Mouse (Mus musculus) intestine, embryonic 15.5 days (tissue): Measurements from ENCODE around the gene Fads3. TPM values are rescaled to one million over a fixed set of nuclear protein-coding genes. Genes with fewer than 3 reads are reported as not detected.

Experiments used
- ATAC-seq: fragments of 200-750 bp; cut with Nextera tagmentation; 2 replicates; pipeline ENCODE4 v1.8.0; 2017; ENCODE audit warnings: moderate TSS enrichment, moderate library complexity
- H3K27ac ChIP-seq: fragments of 300-500 bp; sonication (generic); 2 replicates; pipeline ENCODE4 v1.5.1; 2015; ENCODE audit warnings: mild to moderate bottlenecking, inconsistent platforms
- H3K27me3 ChIP-seq: fragments of 300-500 bp; sonication (generic); replicated peaks from 2 replicates; pipeline ENCODE4 v1.6.1; 2015; ENCODE audit warnings: inconsistent platforms
- H3K36me3 ChIP-seq: fragments of 300-500 bp; sonication (generic); 2 replicates; pipeline ENCODE4 v1.6.1; 2015; ENCODE audit warnings: inconsistent platforms
- H3K4me1 ChIP-seq: fragments of 300-500 bp; sonication (generic); replicated peaks from 2 replicates; pipeline ENCODE4 v1.6.1; 2015; ENCODE audit warnings: inconsistent platforms
- H3K4me2 ChIP-seq: fragments of 300-500 bp; sonication (generic); replicated peaks from 2 replicates; pipeline ENCODE4 v1.6.1; 2015; ENCODE audit warnings: mild to moderate bottlenecking, inconsistent platforms
- H3K4me3 ChIP-seq: fragments of 300-500 bp; sonication (generic); replicated peaks from 2 replicates; pipeline ENCODE4 v1.5.1; 2015; ENCODE audit warnings: inconsistent platforms
- H3K9ac ChIP-seq: fragments of 300-500 bp; sonication (generic); 2 replicates; pipeline ENCODE4 v1.6.1; 2015; ENCODE audit warnings: inconsistent platforms
- H3K9me3 ChIP-seq: fragments of 300-500 bp; sonication (generic); 2 replicates; pipeline ENCODE4 v1.6.1; 2016; ENCODE audit warnings: inconsistent platforms
- WGBS: fragments of 180-500 bp; shearing (Covaris S2); methylation state at CpG from one replicate; pipeline ENCODE4 v1.1.7; 2015; 5-methylcytosine and 5-hydroxymethylcytosine counted together
- polyA plus RNA-seq: library from polyadenylated mRNA; unstranded; fragments of >200 nt; fragmentation: Nextera tagmentation; extraction: Ambion mirVana; gene quantifications from 2 replicates; pipeline ENCODE4 v1.2.1, GENCODE M21; 2015

Gene Fads3
- 15.1 and 16.3 TPM in 2 replicates for polyA plus RNA-seq

DNA sequence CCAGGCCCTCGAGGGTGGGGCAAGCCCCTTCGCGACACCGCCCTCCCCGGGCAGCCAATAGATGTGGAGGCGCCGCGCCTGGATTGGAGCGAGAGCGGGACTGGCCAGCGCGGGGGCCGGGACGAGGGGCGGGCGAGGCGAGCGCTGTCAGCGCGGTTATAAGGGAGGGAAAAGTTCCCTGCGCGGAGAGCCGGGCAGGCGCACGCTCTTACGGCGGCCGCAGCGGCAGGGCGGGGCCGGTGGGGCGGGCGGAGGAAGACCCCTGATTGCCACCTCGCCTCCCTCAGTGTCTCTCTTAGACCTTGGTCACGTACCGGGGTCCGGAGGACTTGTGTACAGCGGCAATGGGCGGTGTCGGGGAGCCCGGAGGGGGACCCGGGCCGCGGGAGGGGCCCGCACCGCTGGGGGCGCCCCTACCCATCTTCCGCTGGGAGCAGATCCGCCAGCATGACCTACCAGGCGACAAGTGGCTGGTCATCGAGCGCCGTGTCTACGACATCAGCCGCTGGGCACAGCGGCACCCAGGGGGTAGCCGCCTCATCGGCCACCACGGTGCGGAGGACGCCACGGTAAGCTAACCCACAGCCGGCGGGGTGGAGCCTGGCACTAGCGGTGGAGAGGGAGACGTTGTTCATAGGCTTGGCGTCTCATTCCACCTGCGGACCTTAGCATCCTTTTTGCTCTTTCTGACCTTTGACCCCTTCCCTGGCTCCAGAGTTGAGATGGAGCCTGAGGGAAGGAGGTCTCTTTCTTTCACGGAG is at the start of gene Fads3:
Gene Fads3 (plus strand): TSS at position 182 of the 761 bp plus-strand sequence.
- no peaks in the 10 kb centered on the region for H3K27me3 ChIP-seq
- H3K9me3 ChIP-seq: no peaks in the 10 kb centered on the region
- peak within 1 kb of the TSS; percentile 59 for H3K27ac ChIP-seq
- H3K4me1 ChIP-seq: peaks cover 30% of the 10 kb centered on the region
- peak; percentile 91 for ATAC-seq
- peak within 1 kb of the TSS; percentile 99 for H3K4me2 ChIP-seq
- under 1% methylated on average over 69 of the region's 69 CpGs for WGBS
- peak within 1 kb of the TSS; percentile 71 for H3K4me3 ChIP-seq
- H3K9ac ChIP-seq: peak within 1 kb of the TSS; percentile 76
- no peaks in the 10 kb centered on the region for H3K36me3 ChIP-seq

DNA sequence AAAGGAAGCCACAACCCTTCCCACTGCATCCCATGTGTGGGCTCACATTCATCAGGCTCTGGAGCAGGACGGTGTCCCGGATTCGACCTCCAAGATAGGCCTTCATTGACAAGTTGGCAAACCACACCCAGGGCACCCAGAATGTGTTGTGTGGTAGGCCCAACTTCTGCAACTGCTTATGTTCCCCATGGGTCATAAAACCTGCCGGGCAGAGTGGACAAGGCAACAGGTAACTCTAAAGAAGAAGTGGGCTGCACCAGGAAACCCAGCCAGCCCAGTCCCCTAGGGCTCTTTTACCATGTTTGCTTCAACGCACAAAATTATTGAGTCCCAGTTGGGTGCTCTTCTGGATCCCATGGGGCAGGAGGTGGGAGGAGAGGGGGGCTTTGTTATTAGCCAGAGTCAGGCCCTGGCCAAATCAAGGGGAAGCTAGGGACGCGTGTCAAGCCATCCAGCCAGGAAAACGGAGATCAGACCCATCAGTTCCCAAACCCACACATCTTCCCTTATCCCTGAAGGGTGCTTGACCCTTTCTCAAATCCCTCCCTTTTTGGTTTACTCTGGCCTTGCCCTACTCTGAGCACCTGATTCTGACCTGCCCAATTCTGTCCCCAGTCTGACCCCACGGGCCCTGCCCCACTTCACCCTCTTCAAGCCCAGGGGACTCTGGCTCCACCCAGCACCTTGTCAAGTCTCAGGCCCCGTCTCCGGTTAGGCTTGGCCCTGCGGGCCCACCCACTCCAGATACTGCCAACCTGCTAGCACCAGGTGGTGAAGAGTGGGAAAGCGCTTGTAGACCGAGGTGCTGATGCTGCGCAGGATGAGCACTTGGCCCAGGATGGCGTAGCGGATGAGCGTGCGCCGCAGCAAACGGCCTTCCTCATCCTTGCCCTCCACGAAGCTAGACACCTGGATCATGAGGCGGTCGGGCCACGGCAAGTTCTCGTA is 49.1 kb upstream of the Fads3 start:
- Histone ChIP-seq H3K27ac (no peak overlapping the region), H3K4me1 (0 out of 2 replicates have a peak, but pooled peaks cover 5% of the 10 kb centered on the region), H3K9ac (no peak overlapping the region), H3K9me3 (no peaks in the 10 kb centered on the region), H3K27me3 (no peaks in the 10 kb centered on the region), H3K36me3 (no peaks in the 10 kb centered on the region), H3K4me2 (peak overlapping the region; percentile 52), H3K4me3 (peak overlapping the region; percentile 10; the same call in 1 of the 2 replicates)
- 49% methylated on average over 26 of the region's 26 CpGs for WGBS
- peak; percentile 39 for ATAC-seq

GRCm38 (mm10) chr19:9993036-9993656 is 48.2 kb upstream of the Fads3 start:
- peak overlapping the region; percentile 10; the same call in 1 of the 2 replicates for H3K4me3 ChIP-seq
- H3K9ac ChIP-seq: no peak overlapping the region
- H3K9me3 ChIP-seq: no peaks in the 10 kb centered on the region
- no peaks in the 10 kb centered on the region for H3K27me3 ChIP-seq
- WGBS: 6% methylated on average over 17 of the region's 17 CpGs
- no peak overlapping the region for H3K27ac ChIP-seq
- ATAC-seq: peak; percentile 84
- 0 out of 2 replicates have a peak, but pooled peaks cover 5% of the 10 kb centered on the region for H3K4me1 ChIP-seq
- no peaks in the 10 kb centered on the region for H3K36me3 ChIP-seq
- peak overlapping the region; percentile 52 for H3K4me2 ChIP-seq

DNA sequence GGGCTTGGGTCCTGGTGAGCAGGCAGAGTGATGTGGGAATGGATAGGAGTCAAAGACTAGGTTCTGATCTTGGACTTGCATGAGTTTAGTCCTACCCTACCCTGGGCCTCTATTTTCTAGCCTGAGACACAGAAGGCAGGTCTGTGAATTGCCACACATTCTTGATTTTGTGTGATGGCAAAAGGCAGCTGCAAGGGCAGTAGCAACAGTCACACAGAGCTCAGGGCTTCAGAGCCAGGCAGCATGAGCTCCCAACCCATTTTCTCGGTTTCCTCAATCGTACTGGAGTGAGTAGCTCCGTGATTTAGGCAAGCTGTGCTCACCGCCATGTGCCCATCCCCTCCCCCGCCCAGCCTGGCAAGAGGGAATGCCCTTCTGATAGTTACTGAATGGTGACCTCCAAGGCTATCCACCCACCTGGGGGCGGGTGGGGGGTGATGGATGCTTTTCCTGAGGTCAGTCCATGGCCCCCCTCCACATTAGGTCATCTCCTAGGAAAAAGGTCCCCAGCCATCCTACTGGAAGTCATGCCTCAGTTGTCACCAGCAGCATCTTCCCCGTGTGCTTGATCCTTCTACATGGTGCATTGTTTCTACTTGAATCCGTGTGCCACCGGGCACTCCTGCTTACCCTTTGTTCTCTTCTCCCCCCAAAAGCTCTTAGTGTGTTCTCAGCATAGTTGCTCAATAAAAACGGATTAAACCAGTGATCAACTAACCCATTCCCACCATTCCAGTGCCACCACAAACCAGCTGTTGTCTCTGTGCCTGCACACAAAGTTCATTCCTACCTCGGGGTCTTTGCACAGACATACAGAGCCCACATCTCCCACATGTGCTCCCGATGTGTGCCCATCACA is 43.9 kb upstream of the Fads3 start:
- WGBS: 72% methylated on average over 12 of the region's 12 CpGs
- Histone ChIP-seq H3K9me3 (no peaks in the 10 kb centered on the region), H3K4me3 (no peak overlapping the region), H3K9ac (no peak overlapping the region), H3K4me2 (no peak overlapping the region), H3K4me1 (0 out of 2 replicates have a peak, but pooled peaks cover 4% of the 10 kb centered on the region), H3K27ac (no peak overlapping the region), H3K27me3 (no peaks in the 10 kb centered on the region), H3K36me3 (no peaks in the 10 kb centered on the region)
- no peak for ATAC-seq

GRCm38 (mm10) chr19:9998063-9998416 is 43.3 kb upstream of the Fads3 start:
- H3K36me3 ChIP-seq: no peaks in the 10 kb centered on the region
- no peaks in the 10 kb centered on the region for H3K9me3 ChIP-seq
- no peak overlapping the region for H3K9ac ChIP-seq
- 67% methylated on average over 2 of the region's 2 CpGs for WGBS
- H3K27me3 ChIP-seq: no peaks in the 10 kb centered on the region
- ATAC-seq: no peak
- H3K4me3 ChIP-seq: no peak overlapping the region
- H3K27ac ChIP-seq: no peak overlapping the region
- no peak overlapping the region for H3K4me2 ChIP-seq
- H3K4me1 ChIP-seq: no peaks in the 10 kb centered on the region

DNA sequence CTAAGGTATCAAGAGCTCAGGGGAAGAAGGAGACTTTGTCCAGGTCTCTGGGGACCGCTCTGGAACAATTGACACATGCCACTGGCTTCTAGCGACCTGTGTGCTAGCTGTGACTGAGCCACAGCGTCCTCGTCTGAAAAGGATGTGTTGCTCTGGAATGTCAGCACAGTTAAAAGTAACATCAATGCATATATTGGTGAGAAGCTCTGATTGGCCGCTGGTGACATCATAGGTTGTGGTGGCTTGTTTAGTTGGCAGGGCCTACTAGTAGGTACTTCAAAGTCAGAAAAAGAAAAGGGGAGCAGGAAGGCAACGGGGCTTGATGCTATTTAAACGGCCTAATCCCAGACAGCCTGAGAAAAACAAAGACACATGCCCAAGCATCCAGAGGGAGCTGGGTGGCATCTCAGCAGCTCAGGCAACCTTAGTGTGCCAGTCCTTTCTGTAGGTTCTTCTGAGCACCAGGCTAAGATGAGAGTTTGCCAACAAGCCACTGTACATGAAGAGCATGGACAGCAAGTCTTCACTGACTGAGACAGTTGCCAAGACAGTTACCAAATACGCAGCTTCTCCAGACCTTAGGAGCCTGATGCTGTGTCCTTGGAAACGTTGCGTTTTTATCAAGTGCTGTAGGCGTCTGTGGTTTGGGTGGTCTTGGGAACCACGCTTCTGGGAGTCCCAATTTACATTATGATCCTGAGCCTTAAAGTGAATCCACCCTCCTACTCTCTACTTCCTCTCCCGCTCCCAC is 42.5 kb upstream of the Fads3 start:
- ATAC-seq: no peak
- H3K27ac ChIP-seq: no peak overlapping the region
- H3K9ac ChIP-seq: no peak overlapping the region
- H3K9me3 ChIP-seq: no peaks in the 10 kb centered on the region
- 62% methylated on average over 13 of the region's 13 CpGs for WGBS
- H3K27me3 ChIP-seq: no peaks in the 10 kb centered on the region
- H3K4me1 ChIP-seq: no peaks in the 10 kb centered on the region
- H3K4me2 ChIP-seq: no peak overlapping the region
- H3K36me3 ChIP-seq: no peaks in the 10 kb centered on the region
- no peak overlapping the region for H3K4me3 ChIP-seq

- no peaks in the 10 kb centered on the region for H3K36me3 ChIP-seq
- no peaks in the 10 kb centered on the region for H3K27me3 ChIP-seq
- H3K4me1 ChIP-seq: no peaks in the 10 kb centered on the region
- no peak overlapping the region for H3K4me2 ChIP-seq
- peak; percentile 68 for ATAC-seq
- H3K27ac ChIP-seq: no peak overlapping the region
- 19% methylated on average over 3 of the region's 3 CpGs for WGBS
- no peak overlapping the region for H3K4me3 ChIP-seq
- no peaks in the 10 kb centered on the region for H3K9me3 ChIP-seq
- no peak overlapping the region for H3K9ac ChIP-seq
These were observed 41.0 kb upstream of the Fads3 start for GRCm38 (mm10) chr19:10000330-10000729.

GRCm38 (mm10) chr19:10001206-10001969 is 40.0 kb upstream of the Fads3 start, which contains the start of the genes Best1 and Rab3il1:
Gene Best1, minus strand, starts transcription at chr19:10001633.
Gene Rab3il1, plus strand, starts transcription at chr19:10001669.
- H3K36me3 ChIP-seq: no peaks in the 10 kb centered on the region
- ATAC-seq: no peak
- no peaks in the 10 kb centered on the region for H3K9me3 ChIP-seq
- no peak within 1 kb of the TSS for H3K4me2 ChIP-seq
- no peak within 1 kb of the TSS for H3K9ac ChIP-seq
- H3K27ac ChIP-seq: no peak within 1 kb of the TSS
- no peaks in the 10 kb centered on the region for H3K27me3 ChIP-seq
- H3K4me1 ChIP-seq: no peaks in the 10 kb centered on the region
- WGBS: 80% methylated on average over 7 of the region's 7 CpGs
- no peak within 1 kb of the TSS for H3K4me3 ChIP-seq

DNA sequence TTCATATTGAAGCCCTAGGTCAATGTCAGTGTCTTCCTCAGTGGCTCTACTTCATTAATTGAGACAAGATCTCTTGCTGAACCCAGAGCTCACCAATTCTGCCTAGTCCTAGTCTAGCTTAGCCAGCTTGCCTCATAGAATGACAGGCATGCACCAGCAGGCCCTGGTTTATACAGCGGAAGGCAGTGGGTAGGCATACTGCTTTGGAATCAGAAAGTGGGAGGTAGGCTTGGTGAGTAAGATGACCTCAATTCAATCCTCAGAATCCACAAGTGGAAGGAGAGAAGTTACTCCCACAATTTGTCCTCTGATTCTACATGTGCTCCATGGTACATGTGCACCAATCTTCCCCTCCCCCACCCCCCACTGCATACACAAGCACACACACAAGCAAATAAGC is 37.7 kb upstream of the Fads3 start:
- no peak overlapping the region for H3K4me2 ChIP-seq
- no peak for ATAC-seq
- no peak overlapping the region for H3K4me3 ChIP-seq
- H3K4me1 ChIP-seq: no peaks in the 10 kb centered on the region
- H3K27ac ChIP-seq: no peak overlapping the region
- H3K9me3 ChIP-seq: no peaks in the 10 kb centered on the region
- H3K36me3 ChIP-seq: no peaks in the 10 kb centered on the region
- H3K27me3 ChIP-seq: no peaks in the 10 kb centered on the region
- 100% methylated on average over 1 of the region's 1 CpGs for WGBS
- H3K9ac ChIP-seq: no peak overlapping the region

DNA sequence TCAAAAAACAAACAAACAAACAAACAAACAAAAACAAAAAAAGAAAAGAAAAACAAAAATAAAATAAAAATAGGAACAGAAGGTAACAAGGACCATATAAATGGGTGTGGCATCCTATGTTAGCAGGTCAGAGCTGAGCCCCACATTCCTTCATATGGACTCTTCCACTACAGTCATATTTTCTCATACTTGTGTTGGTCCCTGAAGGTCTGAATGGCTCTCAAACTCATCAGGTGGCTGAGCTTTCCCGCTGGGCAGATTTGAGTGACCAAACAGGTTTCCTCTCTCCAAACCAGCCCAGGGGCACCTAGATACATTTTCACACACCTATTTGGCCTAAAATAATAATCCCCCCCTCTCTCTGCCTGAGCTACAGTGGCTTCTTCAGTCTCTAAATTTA is 30.0 kb upstream of the Fads3 start:
- no peak for ATAC-seq
- Histone ChIP-seq H3K27ac (no peak overlapping the region), H3K36me3 (no peaks in the 10 kb centered on the region), H3K9ac (no peak overlapping the region), H3K4me2 (no peak overlapping the region), H3K27me3 (no peaks in the 10 kb centered on the region), H3K4me3 (no peak overlapping the region), H3K4me1 (peaks cover 28% of the 10 kb centered on the region), H3K9me3 (no peaks in the 10 kb centered on the region)
- 88% methylated on average over 1 of the region's 1 CpGs for WGBS
